Mouse (Mus musculus): Measurements from ENCODE around the gene Galnt15. TPM values are rescaled to one million over a fixed set of nuclear protein-coding genes. Genes with fewer than 3 reads are reported as not detected.

The Galnt15 gene
- polyA plus RNA-seq, 1 experiment, result not detected

GRCm38 (mm10) chr14:32097691-32098090 lies 68.9 kb downstream of the Galnt15 start:
- no peak for TF ChIP-seq GATA1 (IDR thresholded peaks at IDR 0.05; ENCODE audit: low read length)

GRCm38 (mm10) chr14:32098951-32099350 lies 70.2 kb downstream of the Galnt15 start:
- no peak for TF ChIP-seq GATA1 (IDR thresholded peaks at IDR 0.05; ENCODE audit: low read length)

- TF ChIP-seq GATA1 (IDR thresholded peaks at IDR 0.05; ENCODE audit: low read length), result no peak
These were observed 74.8 kb downstream of the Galnt15 start for GRCm38 (mm10) chr14:32103556-32103955.

GRCm38 (mm10) chr14:32105663-32106062 lies 76.9 kb downstream of the Galnt15 start:
- no peak for TF ChIP-seq GATA1 (IDR thresholded peaks at IDR 0.05; ENCODE audit: low read length)

GRCm38 (mm10) chr14:32106911-32107310 lies 78.1 kb downstream of the Galnt15 start:
- TF ChIP-seq GATA1 (IDR thresholded peaks at IDR 0.05; ENCODE audit: low read length), result no peak

Other genes with a start within 250 kb of the Galnt15 start
- gene Ankrd28, start 198.3 kb upstream of the Galnt15 start, polyA plus RNA-seq (2012), result 2.6 and 3.4 TPM in 2 replicates
- gene Oxnad1, start 56.4 kb downstream of the Galnt15 start, polyA plus RNA-seq (2012), result 4.9 and 12.3 TPM in 2 replicates
- gene Dph3, start 56.7 kb downstream of the Galnt15 start, polyA plus RNA-seq (2012), result 30.5 and 37.2 TPM in 2 replicates
- gene Msmb, start 113.0 kb downstream of the Galnt15 start, polyA plus RNA-seq (2012), result not detected in 2 replicates
- 2.5 and 3.7 TPM in 2 replicates for gene Ncoa4, start 130.9 kb downstream of the Galnt15 start, polyA plus RNA-seq (2012)
- gene Timm23, start 172.9 kb downstream of the Galnt15 start, polyA plus RNA-seq (2012), result 485 and 715 TPM in 2 replicates
- 24.6 and 36.8 TPM in 2 replicates for gene Parg, start 173.0 kb downstream of the Galnt15 start, polyA plus RNA-seq (2012)